Mouse (Mus musculus): Measurements from ENCODE around the gene Vmn2r84. TPM values are rescaled to one million over a fixed set of nuclear protein-coding genes. Genes with fewer than 3 reads are reported as not detected.

Vmn2r84 gene
- total and polyA plus RNA-seq, 2 experiments from 2014 or later, result not detected

DNA sequence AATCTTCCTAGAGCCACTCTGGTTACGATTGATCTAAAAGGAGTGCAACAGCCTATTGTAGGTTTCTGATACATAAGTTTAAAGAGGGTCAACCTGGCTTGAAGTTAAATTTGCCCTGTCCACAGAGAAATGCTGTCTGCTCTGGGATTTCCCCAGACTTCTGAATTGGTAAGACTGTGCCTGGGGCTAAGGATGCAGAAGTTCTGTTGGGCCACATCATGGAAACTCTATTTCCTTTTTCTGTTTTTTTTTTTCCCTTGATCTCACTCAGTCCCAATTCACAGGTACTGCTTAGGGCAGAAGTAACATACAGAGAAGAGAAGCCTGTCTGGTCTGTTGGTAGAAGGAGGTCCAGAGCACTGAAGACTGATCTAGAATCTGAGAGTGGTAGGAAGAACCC lies 63.4 kb downstream of the Vmn2r84 start:
- no peaks in the 10 kb centered on the region for H3K27me3 ChIP-seq (ENCODE audit: control insufficient read depth, insufficient read depth, low read length)
- DNase-seq (ENCODE audit: low spot score), result no peak
- TF ChIP-seq EP300 (IDR thresholded peaks at IDR 0.05; ENCODE audit: low read depth) (no peak), CTCF (IDR thresholded peaks at IDR 0.05; ENCODE audit: low read depth) (no peak)
- no peak overlapping the region for H3K4me2 ChIP-seq (ENCODE audit: low read depth, low read length)
- H3K4me3 ChIP-seq (ENCODE audit: low read depth, low read length), result no peak overlapping the region
- H3K27ac ChIP-seq (ENCODE audit: low read depth), result no peak overlapping the region
- no peaks in the 10 kb centered on the region for H3K4me1 ChIP-seq (ENCODE audit: control insufficient read depth, insufficient read depth)
- 60% methylated on average over 1 of the region's 1 CpGs for WGBS
- no peaks in the 10 kb centered on the region for H3K36me3 ChIP-seq (replicated peaks; ENCODE audit: control insufficient read depth, insufficient read depth, low read length)
- no peak for ATAC-seq (ENCODE audit: insufficient read depth, low read depth)
- H3K9ac ChIP-seq (replicated peaks; ENCODE audit: low read depth, low read length), result no peak overlapping the region
- H3K9me3 ChIP-seq (replicated peaks; ENCODE audit: control insufficient read depth, low read length), result no peaks in the 10 kb centered on the region

Other genes starting within 250 kb of the Vmn2r84 start
- gene Olfr825, start 227.6 kb downstream of the Vmn2r84 start, total RNA-seq (2014; rRNA removed; ENCODE audit: low replicate concordance), result not detected in 2 replicates
- gene Olfr825, start 227.6 kb downstream of the Vmn2r84 start, polyA plus RNA-seq (2015; fragmentation: Nextera tagmentation; extraction: Ambion mirVana), result not detected in 2 replicates
- gene Olfr826, start 210.1 kb downstream of the Vmn2r84 start, total RNA-seq (2014; rRNA removed; ENCODE audit: low replicate concordance), result not detected in 2 replicates
- gene Olfr826, start 210.1 kb downstream of the Vmn2r84 start, polyA plus RNA-seq (2015; fragmentation: Nextera tagmentation; extraction: Ambion mirVana), result not detected in 2 replicates
- not detected in 2 replicates for gene Olfr827, start 179.9 kb downstream of the Vmn2r84 start, total RNA-seq (2014; rRNA removed; ENCODE audit: low replicate concordance)
- not detected in 2 replicates for gene Olfr827, start 179.9 kb downstream of the Vmn2r84 start, polyA plus RNA-seq (2015; fragmentation: Nextera tagmentation; extraction: Ambion mirVana)
- not detected in 2 replicates for gene Neurod4, start 114.1 kb downstream of the Vmn2r84 start, total RNA-seq (2014; rRNA removed; ENCODE audit: low replicate concordance)
- not detected in 2 replicates for gene Neurod4, start 114.1 kb downstream of the Vmn2r84 start, polyA plus RNA-seq (2015; fragmentation: Nextera tagmentation; extraction: Ambion mirVana)
- 3.4 TPM in 1 of 2 replicates, not detected in the other for gene Tespa1, start 71.5 kb downstream of the Vmn2r84 start, total RNA-seq (2014; rRNA removed; ENCODE audit: low replicate concordance)
- 0.10 TPM in 1 of 2 replicates, not detected in the other for gene Tespa1, start 71.5 kb downstream of the Vmn2r84 start, polyA plus RNA-seq (2015; fragmentation: Nextera tagmentation; extraction: Ambion mirVana)
- not detected in 2 replicates for gene Vmn2r85, start 35.4 kb upstream of the Vmn2r84 start, total RNA-seq (2014; rRNA removed; ENCODE audit: low replicate concordance)
- gene Vmn2r85, start 35.4 kb upstream of the Vmn2r84 start, polyA plus RNA-seq (2015; fragmentation: Nextera tagmentation; extraction: Ambion mirVana), result not detected in 2 replicates
- not detected in 2 replicates for gene Vmn2r86, start 61.7 kb upstream of the Vmn2r84 start, total RNA-seq (2014; rRNA removed; ENCODE audit: low replicate concordance)
- gene Vmn2r86, start 61.7 kb upstream of the Vmn2r84 start, polyA plus RNA-seq (2015; fragmentation: Nextera tagmentation; extraction: Ambion mirVana), result not detected in 2 replicates
- gene Vmn2r87, start 103.1 kb upstream of the Vmn2r84 start, total RNA-seq (2014; rRNA removed; ENCODE audit: low replicate concordance), result not detected in 2 replicates
- gene Vmn2r87, start 103.1 kb upstream of the Vmn2r84 start, polyA plus RNA-seq (2015; fragmentation: Nextera tagmentation; extraction: Ambion mirVana), result not detected in 2 replicates